Mouse (Mus musculus): ENCODE data around the gene Cbx4.

Cbx4 gene

DNA sequence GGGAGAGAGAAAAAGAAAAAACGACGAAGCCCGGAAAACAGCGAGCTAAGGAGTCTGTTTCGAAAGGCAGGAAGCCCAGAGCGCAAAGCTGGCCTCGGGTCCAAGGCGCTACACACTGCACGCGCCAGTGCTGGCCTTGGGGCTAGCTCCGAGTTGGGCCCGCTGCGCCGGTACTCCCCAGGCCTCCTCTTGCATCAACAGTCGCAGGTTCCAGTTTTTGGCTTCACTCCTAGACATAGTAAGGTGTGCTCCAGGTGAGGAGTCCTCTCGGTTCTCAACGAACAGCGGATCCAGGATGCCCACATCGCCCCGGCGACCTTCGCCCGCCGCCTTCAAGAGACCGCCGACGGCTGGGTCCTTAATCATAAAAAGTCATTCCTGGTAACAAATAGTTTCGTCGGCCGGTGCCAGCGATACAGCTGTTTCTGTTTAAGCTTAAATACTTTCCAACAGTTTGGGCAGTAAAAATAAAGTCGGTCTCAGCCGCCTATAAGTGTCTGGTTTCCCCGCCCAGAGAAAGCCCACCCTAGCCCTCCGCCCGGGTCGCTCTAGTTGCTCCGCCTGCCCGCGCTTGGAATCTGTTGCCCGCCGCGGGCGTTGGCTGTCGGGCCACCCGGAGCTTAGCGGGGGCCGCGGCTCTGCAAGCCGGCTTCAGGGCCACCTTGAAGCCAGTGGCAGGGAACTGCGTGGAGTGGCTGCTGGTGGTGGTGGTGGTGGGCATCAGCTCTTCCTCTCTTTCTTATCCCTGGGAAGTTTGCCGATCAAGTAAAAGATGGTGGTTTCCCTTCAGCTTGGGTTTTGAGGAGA is 43.4 kb downstream of the Cbx4 start:
- DNase-seq (ENCODE audit: low spot score in 2 of 2) = peak; percentile 21 to 27

DNA sequence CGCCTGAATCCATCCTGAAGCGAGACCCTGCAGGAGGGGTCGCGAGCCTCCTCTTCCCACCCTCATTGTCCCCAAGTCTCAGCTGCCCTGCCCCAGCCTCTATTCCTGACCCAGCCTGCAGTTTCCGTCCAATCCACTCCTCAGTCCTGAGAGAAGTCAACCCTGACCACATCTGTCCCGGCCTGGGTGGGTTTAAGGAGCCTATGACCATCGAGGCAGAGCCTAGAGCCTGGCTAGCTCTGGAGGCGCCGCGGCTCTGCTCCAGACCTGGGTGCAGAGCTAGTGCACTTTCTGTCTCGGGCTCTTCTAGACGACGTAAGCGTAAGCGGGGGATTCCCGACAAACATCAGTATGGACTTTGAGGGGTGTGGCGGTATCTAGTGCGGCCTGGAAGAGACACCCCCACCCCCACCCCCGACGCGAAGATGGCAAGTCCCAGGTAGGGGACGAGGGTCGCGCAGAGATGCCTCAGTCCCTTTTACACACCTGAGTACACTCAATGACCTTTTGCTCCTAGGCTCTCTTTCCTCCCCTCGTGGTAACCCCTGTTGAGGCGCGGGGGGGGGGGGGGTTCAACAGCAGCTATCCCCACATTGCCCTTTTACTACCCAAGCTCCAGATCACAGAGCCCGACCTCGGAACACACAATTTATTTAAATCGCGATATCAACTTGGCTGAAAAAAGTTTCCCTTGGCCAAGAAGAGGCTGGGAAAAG is 44.1 kb downstream of the Cbx4 start:
- DNase-seq (ENCODE audit: low spot score in 2 of 2) = peak in 1 of 2 experiments; percentile 23

DNA sequence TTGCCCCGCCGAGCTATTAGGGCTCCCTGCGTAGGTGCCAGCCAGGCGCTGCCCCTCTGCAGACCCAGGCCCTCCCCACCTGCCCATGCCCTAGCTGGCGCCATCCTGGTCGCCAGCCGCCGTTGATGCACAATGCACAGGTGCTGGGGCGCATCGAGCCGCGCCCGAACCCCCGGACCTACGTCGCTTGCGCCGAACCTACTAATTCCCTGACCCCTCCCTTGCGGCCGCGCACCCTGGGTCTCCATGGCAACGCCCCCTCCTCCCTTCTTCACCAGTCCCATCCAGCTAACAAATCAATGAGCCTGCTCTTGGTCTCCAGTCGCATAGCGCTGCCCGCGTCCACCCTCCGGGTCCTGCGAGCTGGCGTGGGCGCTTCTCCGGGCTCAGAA is 44.7 kb downstream of the Cbx4 start:
- DNase-seq (ENCODE audit: low spot score in 2 of 2) = no peak

DNA sequence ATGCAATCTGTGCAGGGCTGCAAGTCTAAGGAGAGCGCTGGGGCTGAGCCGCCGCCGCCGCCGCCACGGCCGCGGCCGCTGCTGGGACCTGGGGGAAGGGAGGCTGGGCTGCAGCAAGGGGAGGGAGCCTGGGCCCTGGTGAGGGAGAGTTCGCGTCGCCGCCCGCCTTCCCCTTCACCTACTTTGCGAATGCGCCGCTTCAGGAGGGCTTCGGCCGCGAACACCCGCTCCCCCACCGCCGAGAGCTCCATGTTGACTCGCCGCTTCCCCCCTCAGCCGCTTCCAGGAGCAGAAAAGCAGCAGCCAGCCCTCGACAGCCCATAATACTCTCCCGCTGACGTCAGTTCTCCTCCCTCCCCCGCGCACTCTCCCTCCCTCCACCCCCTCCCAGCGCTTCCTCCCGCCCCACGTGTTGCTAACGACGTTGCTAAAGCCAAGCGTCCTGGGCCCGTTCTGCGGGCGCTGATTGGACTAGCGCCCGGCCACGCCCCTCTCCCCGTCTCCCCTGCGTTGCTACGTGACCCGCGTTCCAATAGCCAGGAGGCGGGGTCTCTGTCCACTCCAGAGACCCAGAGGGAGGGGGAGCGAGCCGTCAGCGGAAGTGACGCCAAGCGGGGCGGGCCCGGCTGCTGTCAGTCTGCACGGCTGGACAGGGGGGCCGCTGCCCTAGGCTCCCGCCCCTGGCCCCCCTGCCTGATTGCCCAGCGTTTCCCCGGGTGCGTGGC is 45.3 kb downstream of the Cbx4 start, which contains the start of gene Cbx8:
Gene Cbx8 (minus strand): TSS at position 370 of the 725 bp plus-strand sequence.
- DNase-seq (ENCODE audit: low spot score in 2 of 2) = peak; percentile 82 to 96

DNA sequence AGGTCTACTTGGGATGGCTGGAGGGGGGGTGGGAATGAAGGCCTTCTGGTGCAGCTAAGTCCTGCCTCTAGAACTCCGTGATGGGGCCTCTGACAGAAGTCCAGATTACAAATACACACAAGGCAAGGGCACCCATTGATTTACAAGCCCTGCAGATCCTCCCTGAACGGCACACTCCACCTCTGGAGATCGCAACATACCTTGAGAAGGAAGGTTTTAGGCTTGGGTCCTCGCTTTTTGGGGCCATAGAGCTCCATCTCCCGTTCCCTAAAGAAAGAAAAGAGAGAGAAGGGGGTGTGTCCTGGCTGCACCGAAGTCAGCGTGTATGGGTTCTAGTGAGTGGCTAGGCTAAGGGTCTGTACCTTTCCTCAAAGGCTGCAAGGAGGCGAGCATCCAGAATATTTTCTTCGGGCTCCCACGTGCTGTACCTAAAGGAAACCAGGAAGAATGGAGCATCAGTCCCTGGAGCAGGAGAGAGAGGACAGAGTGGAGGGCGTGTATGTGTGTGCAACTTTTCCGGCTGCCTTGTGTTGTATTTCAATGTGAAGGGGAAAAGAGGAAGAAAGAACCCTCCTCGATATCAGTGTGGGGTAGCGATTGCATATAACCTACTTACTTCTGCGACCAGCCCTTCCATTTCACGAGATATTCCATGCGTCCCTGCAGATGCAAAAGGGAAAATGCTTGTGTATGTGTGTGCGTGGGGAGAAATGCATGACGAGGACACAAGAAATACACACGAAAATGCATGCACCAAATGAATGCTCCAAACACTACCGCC is 46.1 kb downstream of the Cbx4 start:
- DNase-seq (ENCODE audit: low spot score in 2 of 2) = no peak

DNA sequence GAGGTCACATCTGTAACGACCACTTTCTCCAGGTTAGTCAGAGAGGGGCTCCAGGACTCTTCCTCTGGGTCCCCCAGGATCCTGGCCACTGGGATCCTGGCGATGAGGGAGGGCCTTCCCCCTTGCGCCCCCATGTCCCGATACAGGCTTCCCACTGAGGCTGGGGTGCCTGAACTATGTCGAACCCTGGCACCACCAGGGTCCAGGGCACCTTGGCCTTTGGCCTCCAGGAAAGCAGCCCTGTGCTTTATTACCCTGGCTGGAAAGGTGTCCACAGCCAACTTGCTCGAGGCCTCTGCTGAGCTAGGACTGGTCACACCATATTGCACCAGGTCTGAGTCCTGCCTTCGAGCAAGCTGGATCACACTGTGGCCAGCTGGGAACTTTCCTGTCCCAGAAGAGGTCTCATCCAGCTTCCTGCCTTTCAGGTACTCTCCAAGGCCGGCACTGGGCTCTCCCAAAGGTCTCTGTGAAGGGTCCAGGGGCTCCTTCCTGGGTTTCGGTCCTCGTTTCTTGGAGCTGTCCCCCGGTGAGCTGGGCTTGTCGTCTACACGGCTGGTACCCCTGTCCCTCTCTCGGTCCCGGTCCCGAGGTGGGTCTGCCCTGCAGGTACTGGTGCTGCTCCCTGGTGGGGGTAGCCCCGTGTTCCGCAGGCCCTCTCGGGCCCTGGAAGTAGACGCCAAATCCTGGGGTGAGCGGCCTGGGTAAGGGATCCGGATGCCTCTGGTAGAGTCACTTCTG is 47.1 kb downstream of the Cbx4 start:
- DNase-seq (ENCODE audit: low spot score in 2 of 2) = peak in 1 of 2 experiments; percentile 18

DNA sequence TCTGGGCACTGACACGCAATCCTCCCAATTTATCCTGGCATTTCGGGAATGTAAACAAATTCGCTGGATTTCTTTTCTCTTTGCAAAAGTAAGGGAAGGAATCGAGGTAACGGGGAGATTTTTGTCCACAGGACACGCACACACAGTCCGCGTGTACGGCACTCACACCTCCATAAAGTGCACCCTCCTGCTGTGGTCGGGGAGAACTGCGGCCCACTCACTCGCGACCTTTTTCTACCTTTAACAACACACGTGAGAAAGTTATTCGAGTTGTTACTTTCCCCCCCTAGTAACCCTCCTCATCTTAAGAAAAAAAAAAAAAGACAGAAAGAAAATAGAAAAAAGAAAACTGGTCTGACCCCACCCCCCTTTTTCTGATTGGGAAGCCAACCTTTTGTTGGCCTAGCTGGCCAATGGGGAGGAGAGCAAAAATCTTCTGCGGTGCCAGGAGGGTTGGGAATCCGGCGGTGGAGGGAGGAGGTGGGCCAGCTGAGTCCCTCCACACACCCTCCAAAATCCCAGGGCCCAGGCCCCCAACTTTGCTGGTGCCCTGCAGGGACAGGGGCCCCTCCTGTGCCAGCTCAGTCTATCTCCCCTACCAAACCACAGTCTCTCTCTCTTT is 48.1 kb downstream of the Cbx4 start:
- DNase-seq (ENCODE audit: low spot score in 2 of 2) = no peak

DNA sequence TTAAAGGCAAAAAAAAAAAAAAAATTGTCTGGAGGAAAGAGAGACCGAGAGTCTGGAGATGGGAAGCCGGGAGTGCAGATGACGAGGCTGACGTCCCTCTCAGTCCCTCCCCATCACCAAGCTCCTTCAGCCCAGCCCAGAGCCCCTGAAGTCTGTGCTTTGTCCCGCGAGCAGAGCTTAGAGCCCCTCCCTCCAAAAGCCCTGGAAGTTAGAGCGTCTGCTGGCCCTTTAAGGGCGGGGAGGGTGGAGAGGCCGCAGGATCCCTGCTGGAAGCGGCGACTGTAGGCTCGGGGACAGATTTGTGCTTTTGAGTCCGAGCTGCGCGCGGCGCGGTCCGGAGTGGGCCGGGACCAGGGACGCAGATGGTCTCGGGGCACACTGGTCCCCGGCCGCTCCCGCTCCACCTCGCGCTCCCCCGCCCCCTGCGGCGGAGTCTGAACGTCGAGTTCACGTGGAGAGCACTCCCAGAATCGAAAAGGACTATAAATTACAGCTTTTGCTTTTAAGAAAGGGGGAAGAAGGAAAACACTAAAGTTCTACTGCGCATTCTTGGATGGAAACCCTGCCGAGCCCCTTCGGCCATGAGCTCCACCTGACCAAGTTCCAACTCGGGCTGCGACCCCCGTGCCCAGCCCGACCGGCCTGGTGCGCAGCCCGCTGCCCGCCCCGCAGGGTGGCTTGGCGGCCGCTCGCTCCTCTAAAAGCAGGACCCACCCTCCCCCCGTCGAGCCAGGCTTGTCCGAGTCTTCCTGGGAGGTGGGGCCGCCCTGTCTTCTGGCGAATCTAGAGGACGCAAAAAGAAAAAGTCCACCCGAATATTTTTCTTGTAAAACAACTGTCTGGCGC is 48.9 kb downstream of the Cbx4 start:
- no peak for DNase-seq (ENCODE audit: low spot score in 2 of 2)

DNA sequence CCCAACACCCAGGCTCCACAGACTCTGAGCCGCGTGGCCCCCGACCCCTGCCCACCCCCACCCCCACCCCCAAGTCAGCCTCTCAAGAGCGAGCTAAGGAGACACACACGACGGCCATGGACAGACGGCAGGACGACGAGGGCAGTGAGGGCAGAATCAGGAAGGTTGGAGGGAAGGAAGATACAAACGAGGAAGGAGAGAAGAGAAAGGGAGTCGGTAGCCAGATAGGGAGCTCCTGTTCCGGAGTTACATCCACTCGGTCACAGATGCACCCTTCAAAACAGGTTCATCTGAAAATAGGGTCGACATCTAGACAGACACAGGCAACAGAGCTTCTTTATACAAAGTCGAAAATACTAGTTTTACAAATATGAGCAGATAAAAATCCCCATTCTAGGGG is 49.6 kb downstream of the Cbx4 start:
- no peak for DNase-seq (ENCODE audit: low spot score in 2 of 2)

DNA sequence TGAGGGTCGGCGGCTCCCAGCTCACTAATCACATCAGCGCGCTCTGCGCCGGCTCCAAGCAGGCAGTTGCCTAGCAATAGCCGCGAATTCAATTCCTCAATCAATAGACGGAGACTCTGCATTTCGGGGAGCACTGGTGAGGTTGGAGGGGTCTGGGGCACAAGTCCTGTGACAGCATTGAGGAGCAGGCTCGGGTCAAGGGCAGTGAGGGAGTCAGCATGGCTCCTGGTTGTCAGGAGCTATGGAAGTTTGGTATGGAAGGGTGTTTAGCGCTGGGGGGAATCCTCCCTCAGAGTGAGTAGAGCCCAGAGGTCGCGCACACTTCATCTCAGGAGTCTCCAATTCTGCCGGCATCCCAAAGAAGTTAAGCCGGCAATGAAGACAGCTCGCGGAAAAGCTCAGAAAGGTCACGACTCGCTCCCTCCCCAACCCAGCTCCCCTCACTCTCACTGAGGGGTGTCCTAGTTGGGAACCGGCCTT is 50.3 kb downstream of the Cbx4 start:
- no peak for DNase-seq (ENCODE audit: low spot score in 2 of 2)

DNA sequence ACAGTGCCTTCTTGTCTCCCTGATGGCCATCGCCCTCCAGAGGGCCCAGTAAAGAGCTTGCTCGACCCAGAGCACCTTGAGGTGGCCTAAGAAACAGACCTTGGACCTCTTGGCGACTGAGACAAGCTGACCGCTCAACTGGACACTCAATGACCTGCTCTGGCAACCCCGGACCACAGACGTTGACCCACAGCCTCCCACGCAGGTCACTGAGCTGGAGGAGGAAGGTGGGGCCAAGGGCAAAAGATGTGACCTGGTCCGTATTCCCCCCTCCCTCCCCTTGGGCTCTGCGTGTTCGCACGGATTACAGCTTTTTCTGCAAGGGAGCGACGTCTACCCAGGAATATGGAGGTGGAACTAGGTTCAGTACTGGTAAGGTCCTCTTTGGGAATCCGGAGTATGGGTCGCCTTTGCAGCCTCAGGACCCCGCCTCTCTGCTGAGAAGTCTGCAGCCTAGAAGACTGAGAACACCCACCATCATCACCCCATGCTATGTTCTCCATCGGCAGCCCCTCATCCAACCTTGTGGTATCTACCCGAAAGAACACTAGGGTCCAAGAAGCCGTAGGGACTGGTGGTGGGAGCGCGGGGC is 50.8 kb downstream of the Cbx4 start:
- no peak for DNase-seq (ENCODE audit: low spot score in 2 of 2)

DNA sequence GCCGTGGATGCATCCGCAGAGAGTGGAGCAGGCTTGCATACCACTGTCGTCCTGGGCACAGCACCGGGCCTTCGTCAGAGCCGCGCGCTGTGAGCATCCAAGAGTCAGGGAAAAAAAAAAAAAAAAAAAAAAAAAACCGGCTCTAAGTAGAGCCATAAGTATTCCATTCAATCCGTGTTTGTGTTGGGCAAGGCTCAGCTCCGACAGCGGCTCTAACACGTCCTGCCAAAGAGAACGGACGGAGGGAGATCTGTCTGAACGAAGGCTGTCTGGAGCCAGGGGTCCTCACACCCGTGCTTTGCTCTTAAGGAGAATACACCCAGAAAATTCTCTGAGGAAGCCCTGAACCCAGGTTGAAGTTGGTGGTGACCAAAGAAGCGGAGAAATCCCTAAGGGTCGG is 51.4 kb downstream of the Cbx4 start:
- DNase-seq (ENCODE audit: low spot score in 2 of 2) = no peak

DNA sequence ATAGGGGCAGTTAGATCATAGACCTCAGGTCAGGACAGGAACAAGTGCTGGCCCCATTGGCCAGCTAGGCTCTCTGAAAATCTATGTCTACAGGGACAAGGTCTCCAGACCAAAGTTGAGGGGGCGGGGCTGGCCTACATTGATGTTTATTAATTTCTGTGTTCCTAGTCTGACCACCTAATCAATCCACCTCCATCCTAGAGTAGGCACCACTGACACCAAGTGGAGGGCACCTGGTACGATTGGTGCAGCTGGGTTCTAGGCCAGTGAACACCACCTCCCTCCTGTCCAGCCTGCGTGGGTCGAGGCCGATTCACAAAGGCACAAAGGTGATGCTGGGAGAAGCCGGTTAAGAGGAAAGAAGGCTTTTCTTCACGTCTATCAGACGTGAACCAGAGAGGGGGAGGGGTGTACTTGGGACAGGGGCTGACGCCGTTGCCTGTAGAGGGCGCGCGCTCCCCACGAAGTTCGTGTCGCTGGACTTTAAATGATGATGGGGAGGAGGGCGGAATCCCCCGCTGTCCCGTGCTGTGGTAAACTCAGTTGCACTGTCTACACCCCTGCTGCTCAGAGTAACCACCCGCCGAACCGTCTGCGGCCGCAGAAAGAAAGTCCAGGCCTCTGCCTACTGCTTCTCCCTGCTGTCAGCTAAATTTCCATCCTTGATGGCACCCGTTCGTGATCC is 52.0 kb downstream of the Cbx4 start:
- DNase-seq (ENCODE audit: low spot score in 2 of 2) = peak; percentile 67 to 88
